Mouse (Mus musculus) liver, adult 2 months (tissue): ENCODE data around the gene Plxnb1. TPM values are rescaled to one million over a fixed set of nuclear protein-coding genes. Genes with fewer than 3 reads are reported as not detected.

ENCODE experiments used
- DNase-seq: peaks from one replicate; pipeline ENCODE4 v3.0.0-alpha.2; 2011; ENCODE audit warnings: low read depth, low spot score; ENCODE audit errors: extremely low read depth
- H3K27ac ChIP-seq: fragments of 200-500 bp; replicated peaks from 2 replicates; pipeline ENCODE4 v1.5.1; 2012; ENCODE audit warnings: low read depth, mild to moderate bottlenecking, control low read depth, inconsistent platforms, low read length; ENCODE audit not compliant: insufficient read depth
- H3K27me3 ChIP-seq: fragments of 200-500 bp; 2 replicates; pipeline ENCODE4 v1.6.1; 2012; ENCODE audit warnings: mild to moderate bottlenecking, moderate library complexity, low read length, inconsistent platforms; ENCODE audit not compliant: control insufficient read depth, insufficient read depth
- H3K36me3 ChIP-seq: fragments of 200-500 bp; 2 replicates; pipeline ENCODE4 v1.6.1; 2012; ENCODE audit warnings: low read length, inconsistent platforms; ENCODE audit not compliant: control insufficient read depth, insufficient read depth
- H3K4me1 ChIP-seq: fragments of 200-500 bp; 2 replicates; pipeline ENCODE4 v1.6.1; 2011; ENCODE audit warnings: low read length; ENCODE audit not compliant: control insufficient read depth, insufficient read depth
- H3K4me3 ChIP-seq: fragments of 200-500 bp; 2 replicates; pipeline ENCODE4 v1.5.1; 2011; ENCODE audit warnings: low read depth, mild to moderate bottlenecking, control low read depth, low read length, moderate library complexity; ENCODE audit not compliant: insufficient read depth
- H3K79me2 ChIP-seq: fragments of 200-500 bp; 2 replicates; pipeline ENCODE4 v1.6.1; 2012; ENCODE audit warnings: inconsistent platforms, mild to moderate bottlenecking, low read length, moderate library complexity; ENCODE audit not compliant: control insufficient read depth, insufficient read depth
- H3K9ac ChIP-seq: fragments of 200-500 bp; 2 replicates; pipeline ENCODE4 v1.6.1; 2012; ENCODE audit warnings: low read depth, mild to moderate bottlenecking, control low read depth, inconsistent platforms, low read length
- CTCF ChIP-seq: fragments of 200-500 bp; IDR thresholded peaks from 2 replicates; pipeline ENCODE4 v1.5.1; 2011; ENCODE audit warnings: low read depth, low read length, control low read depth
- POLR2A ChIP-seq: fragments of 200-500 bp; IDR thresholded peaks from 2 replicates; pipeline ENCODE4 v1.6.1; 2011; ENCODE audit warnings: low read length, control low read depth; ENCODE audit not compliant: insufficient read depth; ENCODE audit errors: extremely low read depth
- WGBS: fragments of 180-500 bp; shearing (Covaris S2); methylation state at CpG from one replicate; pipeline ENCODE4 v1.1.7; 2018; 5-methylcytosine and 5-hydroxymethylcytosine counted together
- polyA plus RNA-seq: library from polyadenylated mRNA; depleted of rRNA; stranded (reverse); fragments of >200 nt; gene quantifications from 2 replicates; pipeline ENCODE4 v1.2.3, GENCODE M21; 2012
- total RNA-seq: library from RNA; depleted of rRNA; stranded (reverse); fragments of >200 nt; gene quantifications from 2 replicates; pipeline ENCODE4 v1.2.3, GENCODE M21; 2014

The Plxnb1 gene
- total and polyA plus RNA-seq, 2 experiments = 10.9 to 26.5 TPM

GRCm38 (mm10) chr9:109101933-109102445, 6.8 kb downstream of the Plxnb1 start:
- no peaks in the 10 kb centered on the region for H3K36me3 ChIP-seq

GRCm38 (mm10) chr9:109102541-109102940, 7.4 kb downstream of the Plxnb1 start:
- H3K79me2 ChIP-seq = peaks cover 12% of the 10 kb centered on the region
- WGBS = 85% methylated on average over 3 of the region's 3 CpGs
- no peaks in the 10 kb centered on the region for H3K36me3 ChIP-seq
- H3K9ac ChIP-seq = no peak overlapping the region
- peaks cover 6% of the 10 kb centered on the region; the same call in 1 of the 2 replicates for H3K4me1 ChIP-seq
- DNase-seq = no peak
- no peaks in the 10 kb centered on the region for H3K27me3 ChIP-seq
- H3K27ac ChIP-seq = no peak overlapping the region
- TF ChIP-seq POLR2A = no peak
- TF ChIP-seq CTCF = no peak
- H3K4me3 ChIP-seq = no peak overlapping the region

More at GRCm38 (mm10) chr9:109101933-109102445, 6.8 kb downstream of the Plxnb1 start:
- Histone ChIP-seq H3K79me2 (peaks cover 12% of the 10 kb centered on the region), H3K4me3 (no peak overlapping the region), H3K27ac (no peak overlapping the region), H3K9ac (no peak overlapping the region), H3K4me1 (peaks cover 9% of the 10 kb centered on the region), H3K27me3 (no peaks in the 10 kb centered on the region)
- TF ChIP-seq CTCF (no peak), POLR2A (no peak)
- no peak for DNase-seq
- WGBS = 93% methylated on average over 5 of the region's 5 CpGs

- no peak for DNase-seq
- TF ChIP-seq POLR2A (no peak), CTCF (no peak)
Observed at GRCm38 (mm10) chr9:109103250-109103649, 8.1 kb downstream of the Plxnb1 start.

GRCm38 (mm10) chr9:109104083-109104482, 8.9 kb downstream of the Plxnb1 start:
- no peak for DNase-seq
- Histone ChIP-seq H3K9ac (no peak overlapping the region), H3K4me3 (no peak overlapping the region), H3K27me3 (no peaks in the 10 kb centered on the region), H3K36me3 (0 out of 2 replicates have a peak, but pooled peaks cover 3% of the 10 kb centered on the region), H3K4me1 (peaks cover under 1% of the 10 kb centered on the region; the same call in 1 of the 2 replicates), H3K27ac (no peak overlapping the region), H3K79me2 (peaks cover 10% of the 10 kb centered on the region)
- TF ChIP-seq CTCF (no peak), POLR2A (no peak)
- 94% methylated on average over 9 of the region's 9 CpGs for WGBS

More at GRCm38 (mm10) chr9:109103250-109103649, 8.1 kb downstream of the Plxnb1 start:
- H3K27me3 ChIP-seq = no peaks in the 10 kb centered on the region
- no peaks in the 10 kb centered on the region for H3K36me3 ChIP-seq
- H3K4me1 ChIP-seq = peaks cover 4% of the 10 kb centered on the region; the same call in 1 of the 2 replicates
- H3K4me3 ChIP-seq = no peak overlapping the region
- WGBS = 28% methylated on average over 7 of the region's 7 CpGs
- H3K79me2 ChIP-seq = peaks cover 12% of the 10 kb centered on the region
- H3K9ac ChIP-seq = no peak overlapping the region
- no peak overlapping the region for H3K27ac ChIP-seq

- H3K9ac ChIP-seq = no peak overlapping the region
- WGBS = 89% methylated on average over 12 of the region's 12 CpGs
- peaks cover 3% of the 10 kb centered on the region; the same call in 1 of the 2 replicates for H3K36me3 ChIP-seq
- no peaks in the 10 kb centered on the region for H3K27me3 ChIP-seq
- DNase-seq = no peak
- H3K27ac ChIP-seq = no peak overlapping the region
- H3K4me3 ChIP-seq = no peak overlapping the region
- H3K4me1 ChIP-seq = no peaks in the 10 kb centered on the region
- peaks cover 1% of the 10 kb centered on the region; the same call in 1 of the 2 replicates for H3K79me2 ChIP-seq
- TF ChIP-seq CTCF (no peak), POLR2A (no peak)
Observed at GRCm38 (mm10) chr9:109105011-109105410, 9.8 kb downstream of the Plxnb1 start.

- no peak for DNase-seq
- TF ChIP-seq CTCF (no peak), POLR2A (no peak)
- Histone ChIP-seq H3K79me2 (no peaks in the 10 kb centered on the region; the same call in 1 of the 2 replicates), H3K4me1 (no peaks in the 10 kb centered on the region), H3K4me3 (no peak overlapping the region), H3K27ac (no peak overlapping the region), H3K9ac (no peak overlapping the region), H3K36me3 (peaks cover 3% of the 10 kb centered on the region; the same call in 1 of the 2 replicates), H3K27me3 (no peaks in the 10 kb centered on the region)
- 76% methylated on average over 12 of the region's 12 CpGs for WGBS
Observed at GRCm38 (mm10) chr9:109105648-109106047, 10.5 kb downstream of the Plxnb1 start.
